Mouse (Mus musculus): Measurements from ENCODE around the gene Efhd1.

GRCm38 (mm10) chr1:87287105-87287504, 22.9 kb downstream of the Efhd1 start:
- no peak for TF ChIP-seq CTCF (IDR thresholded peaks at IDR 0.05; ENCODE audit: low read depth, low read length)
- no peak for TF ChIP-seq POLR2A (IDR thresholded peaks at IDR 0.05; ENCODE audit: extremely low read depth, insufficient read depth, low read length)
